Mouse (Mus musculus): ENCODE measurements at regions not wholly inside any gene's neighbourhood (a gene's known extent, or its start where the extent isn't known, plus 50 kb on each side); places are given as distances from the start of the nearest gene placed in this dataset.

GRCm38 (mm10) chr10:46321040-46321439 lies 743.4 kb downstream of the Hace1 start:
- no peak for DNase-seq (ENCODE audit: low spot score in 2 of 2)

- DNase-seq (ENCODE audit: low spot score in 2 of 2), result no peak
Measured at GRCm38 (mm10) chr10:46329052-46329451, 751.4 kb downstream of the Hace1 start.

- no peak for DNase-seq (ENCODE audit: low spot score in 2 of 2)
Measured at GRCm38 (mm10) chr10:46331599-46332283, 754.1 kb downstream of the Hace1 start.

- DNase-seq (ENCODE audit: low spot score in 2 of 2), result no peak
Measured at GRCm38 (mm10) chr10:46333231-46333630, 755.6 kb downstream of the Hace1 start.

- DNase-seq (ENCODE audit: low spot score in 2 of 2), result no peak
Measured at GRCm38 (mm10) chr10:46345315-46345714, 767.7 kb downstream of the Hace1 start.

- DNase-seq (ENCODE audit: low spot score in 2 of 2), result no peak
Measured at GRCm38 (mm10) chr10:46349613-46350012, 772.0 kb downstream of the Hace1 start.

- DNase-seq (ENCODE audit: low spot score in 2 of 2), result no peak
Measured at GRCm38 (mm10) chr10:46350196-46350595, 772.6 kb downstream of the Hace1 start.

GRCm38 (mm10) chr10:46356775-46357174 lies 779.1 kb downstream of the Hace1 start:
- no peak for DNase-seq (ENCODE audit: low spot score in 2 of 2)

GRCm38 (mm10) chr10:46373715-46374475 lies 796.3 kb downstream of the Hace1 start:
- no peak for DNase-seq (ENCODE audit: low spot score in 2 of 2)

- DNase-seq (ENCODE audit: low spot score in 2 of 2), result no peak
Measured at GRCm38 (mm10) chr10:46374646-46375045, 797.0 kb downstream of the Hace1 start.

GRCm38 (mm10) chr10:46397089-46397488 lies 819.5 kb downstream of the Hace1 start:
- DNase-seq (ENCODE audit: low spot score in 2 of 2), result no peak

- DNase-seq (ENCODE audit: low spot score in 2 of 2), result no peak
Measured at GRCm38 (mm10) chr10:46403883-46404282, 826.3 kb downstream of the Hace1 start.

All from frontal cortex, postnatal 14 days (tissue).